ENCODE assay signal across 8 mouse cellular contexts in the genomic region with DNA sequence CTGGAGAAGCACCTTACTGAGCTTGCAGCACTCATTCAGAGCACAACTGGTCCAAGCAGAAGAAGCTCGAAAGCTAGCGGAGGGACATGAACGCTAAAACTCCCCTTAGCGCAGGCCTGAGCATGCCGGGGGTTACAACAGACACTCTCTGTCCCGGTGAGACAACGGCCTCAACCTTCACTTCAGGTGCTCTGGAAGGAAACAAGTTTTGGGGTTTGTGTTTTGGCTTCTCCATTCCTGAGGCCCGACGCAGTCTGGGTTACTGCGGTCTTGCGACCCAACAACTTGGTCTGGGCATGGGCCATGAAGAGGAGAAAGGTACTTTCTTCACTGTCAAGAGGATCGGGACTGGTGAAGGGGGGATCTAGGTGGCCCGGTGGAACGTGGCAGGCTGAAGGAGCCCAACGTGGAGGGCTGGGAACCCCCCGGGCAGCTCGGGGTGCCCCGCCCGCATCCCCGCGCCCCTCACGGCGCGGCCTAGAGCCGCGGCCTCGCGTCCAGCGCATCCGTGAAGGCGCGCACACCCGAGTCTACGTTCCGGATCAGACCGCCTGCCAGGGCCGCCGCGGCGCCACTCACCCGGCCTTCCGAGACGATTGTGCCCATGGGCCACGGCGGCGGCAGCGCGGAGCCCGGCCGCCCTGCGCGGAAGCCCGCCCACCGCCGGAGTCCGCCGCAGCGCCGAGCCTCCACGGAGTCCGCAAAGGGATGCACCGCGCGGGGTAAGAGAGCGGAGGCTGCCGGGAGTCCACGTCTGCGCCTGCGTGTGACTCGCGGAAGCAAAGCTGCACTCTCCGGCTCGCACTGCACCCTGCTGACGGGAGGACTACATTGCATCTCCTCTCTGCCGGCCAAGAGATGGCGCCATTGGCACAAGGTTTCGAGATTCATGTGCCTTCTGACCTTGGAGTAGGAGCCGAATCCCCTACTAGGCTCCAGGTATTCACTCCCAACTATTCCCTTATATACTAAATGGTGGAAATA. TPM values are rescaled to one million over a fixed set of nuclear protein-coding genes. Genes with fewer than 3 reads are reported as not detected.
DNase-seq lines count a peak whose midpoint lies in the region; ATAC-seq lines count a peak whose summit lies in the region.

No protein-coding gene starts in this region.

- no peaks in the 10 kb centered on the region for H3K27me3 ChIP-seq in intestine, embryonic 14.5 days (replicated peaks; ENCODE audit: control insufficient read depth, insufficient read depth, low read length)

- H3K4me2 ChIP-seq in intestine, embryonic 14.5 days (ENCODE audit: low read length) = peak overlapping the region; percentile 85

- ATAC-seq in intestine, embryonic 14.5 days (replicated peaks; ENCODE audit: low FRiP score, low TSS enrichment, low read depth) = peak; percentile 98

- H3K4me3 ChIP-seq in intestine, embryonic 14.5 days (ENCODE audit: low read depth, low read length) = peak overlapping the region; percentile 93

- intact Hi-C loops in left cerebral cortex, postnatal 14 days (cut with DNase I) = loop anchor here (2.0 to 10.0 kb wide), 3 partner anchors 62 to 162 kb away; no protein-coding TSS in a partner anchor

- H3K9me3 ChIP-seq in intestine, embryonic 14.5 days (ENCODE audit: control insufficient read depth, low read length) = no peaks in the 10 kb centered on the region

- peaks cover 27% of the 10 kb centered on the region for H3K36me3 ChIP-seq in intestine, embryonic 14.5 days (ENCODE audit: control insufficient read depth, insufficient read depth, low read length)

- DNase-seq in adrenal gland, adult 18-20 months (ENCODE audit: low spot score in 2 of 2) = peak; percentile 96
- peak; percentile 95 for DNase-seq in embryo, embryonic 11 days
- peak; percentile 91 for DNase-seq in gastrocnemius, postnatal 25 days
- peak; percentile 98 for DNase-seq in intestine, embryonic 14.5 days (ENCODE audit: low spot score)
- peak; percentile 95 to 97 for DNase-seq in left cerebral cortex, postnatal 14 days (ENCODE audit: low spot score in 2 of 2)
- DNase-seq in mesoderm, embryonic 11.5 days (ENCODE audit: low read depth, low spot score) = peak; percentile 96
- DNase-seq in right cerebral cortex, postnatal 36 days (ENCODE audit: low spot score in 2 of 2) = peak; percentile 91
- DNase-seq in yolk sac, embryonic 10.5 days (ENCODE audit: low spot score) = peak; percentile 91

- H3K27ac ChIP-seq in intestine, embryonic 14.5 days (ENCODE audit: low read depth) = peak overlapping the region; percentile 70

- under 1% methylated on average over 78 of the region's 78 CpGs for WGBS in intestine, embryonic 14.5 days

- H3K9ac ChIP-seq in intestine, embryonic 14.5 days (ENCODE audit: low read length) = peak overlapping the region; percentile 96

- peaks cover 9% of the 10 kb centered on the region for H3K4me1 ChIP-seq in intestine, embryonic 14.5 days (replicated peaks; ENCODE audit: control insufficient read depth, insufficient read depth, low read length)

RNA-seq across cellular contexts. Expression of a gene that starts 1.2 kb away (rescaled TPM):
- 100 to 1,000 TPM; 105 to 113 TPM for total RNA-seq in adrenal gland, adult 18-20 months (2021)
- total RNA-seq in gastrocnemius, postnatal 25 days (2021) = 10 to 100 TPM; 44.1 to 55.2 TPM
- 148 and 157 TPM in 2 replicates for polyA plus RNA-seq in intestine, embryonic 14.5 days (2014; fragmentation: Nextera tagmentation; extraction: Ambion mirVana)
- total RNA-seq in left cerebral cortex, postnatal 14 days (2021) = 10 to 100 TPM; 81.9 to 87.6 TPM

RNA-seq across cellular contexts. Expression of a gene that starts 23.3 kb away (rescaled TPM):
- not detected for total RNA-seq in adrenal gland, adult 18-20 months (2021)
- total RNA-seq in gastrocnemius, postnatal 25 days (2021) = not detected
- polyA plus RNA-seq in intestine, embryonic 14.5 days (2014; fragmentation: Nextera tagmentation; extraction: Ambion mirVana) = not detected in 2 replicates
- total RNA-seq in left cerebral cortex, postnatal 14 days (2021) = not detected

RNA-seq across cellular contexts. Expression of a gene that starts 39.8 kb away (rescaled TPM):
- total RNA-seq in adrenal gland, adult 18-20 months (2021) = under 1 TPM; 0.20 to 0.35 TPM
- total RNA-seq in gastrocnemius, postnatal 25 days (2021) = under 1 TPM; 0.35 to 0.46 TPM
- not detected in 2 replicates for polyA plus RNA-seq in intestine, embryonic 14.5 days (2014; fragmentation: Nextera tagmentation; extraction: Ambion mirVana)
- under 1 TPM; 0.11 to 0.13 TPM for total RNA-seq in left cerebral cortex, postnatal 14 days (2021)

RNA-seq across cellular contexts. Expression of a gene that starts 48.9 kb away (rescaled TPM):
- total RNA-seq in adrenal gland, adult 18-20 months (2021) = 100 to 1,000 TPM; 162 to 232 TPM
- 100 to 1,000 TPM in 1 of 2 experiments, 10 to 100 TPM in 1; 46.4 to 185 TPM for total RNA-seq in gastrocnemius, postnatal 25 days (2021)
- polyA plus RNA-seq in intestine, embryonic 14.5 days (2014; fragmentation: Nextera tagmentation; extraction: Ambion mirVana) = 14.8 and 18.9 TPM in 2 replicates
- total RNA-seq in left cerebral cortex, postnatal 14 days (2021) = 10 to 100 TPM; 18.1 to 28.5 TPM

Comparison
In these comparisons a context has a peak if more than half of its experiments do, and no peak if none do; other contexts are left out.
1. Peak in every context shown above with its lines: DNase-seq, ATAC-seq, H3K4me3 ChIP-seq and H3K27ac ChIP-seq.